Mouse (Mus musculus) urinary bladder, postnatal 36 days (tissue): ENCODE measurements around the gene Tmem9b.

Source experiments
- DNase-seq, 2 experiments: peaks; one replicate each; pipeline ENCODE4 v3.0.0; 2022; ENCODE audit warnings: low spot score in 2 of 2, mixed read lengths in 1 of 2

The Tmem9b gene

DNA sequence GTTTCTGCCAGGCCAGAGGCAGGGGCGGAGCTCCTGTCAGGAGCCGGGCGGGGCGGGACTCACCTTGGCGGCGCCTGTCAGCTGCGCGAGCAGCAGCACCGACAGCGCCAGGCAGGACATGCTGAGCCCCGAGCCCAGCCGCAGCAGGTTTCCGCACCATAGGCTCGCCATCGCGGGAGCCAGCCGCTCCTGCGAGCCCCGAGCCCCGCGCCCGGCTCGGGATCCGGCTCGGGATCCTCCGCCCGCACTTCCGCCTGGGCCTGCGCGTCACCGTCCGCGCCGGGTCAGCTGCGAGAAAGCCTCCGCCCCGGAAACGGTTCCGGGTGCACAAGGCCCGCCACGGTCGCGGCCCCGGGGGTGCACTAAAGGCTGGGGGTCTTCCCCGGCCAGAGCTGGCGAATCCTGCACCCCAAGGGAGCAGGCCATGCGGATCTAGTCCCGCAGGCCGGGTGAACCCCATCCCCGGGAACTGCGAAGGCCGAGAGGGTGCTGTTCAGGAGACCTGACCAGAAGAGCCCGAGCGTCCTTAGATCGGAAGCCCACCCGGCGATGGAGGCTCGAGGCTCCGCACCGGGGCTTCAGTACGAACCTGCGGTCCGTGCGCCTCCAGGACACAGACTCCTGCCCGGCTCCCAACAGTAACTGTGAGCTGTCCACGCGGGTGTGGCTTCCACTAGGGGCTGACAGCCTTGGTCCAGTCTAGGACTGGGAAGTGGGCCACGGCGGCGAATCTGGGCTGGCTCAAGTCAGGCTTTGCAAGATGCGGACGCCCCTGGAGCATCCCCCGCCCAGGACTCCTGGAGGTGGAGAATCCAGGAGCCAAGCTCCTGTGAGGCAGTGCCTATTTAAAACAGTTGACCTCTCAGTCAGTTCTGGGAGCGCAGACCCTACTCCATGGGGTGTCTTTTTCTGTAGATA lies at the start of gene Tmem9b:
TSS of gene Tmem9b (minus strand) at position 868 of the 918 bp plus-strand sequence.
- peak; percentile 78 to 80 for DNase-seq

DNA sequence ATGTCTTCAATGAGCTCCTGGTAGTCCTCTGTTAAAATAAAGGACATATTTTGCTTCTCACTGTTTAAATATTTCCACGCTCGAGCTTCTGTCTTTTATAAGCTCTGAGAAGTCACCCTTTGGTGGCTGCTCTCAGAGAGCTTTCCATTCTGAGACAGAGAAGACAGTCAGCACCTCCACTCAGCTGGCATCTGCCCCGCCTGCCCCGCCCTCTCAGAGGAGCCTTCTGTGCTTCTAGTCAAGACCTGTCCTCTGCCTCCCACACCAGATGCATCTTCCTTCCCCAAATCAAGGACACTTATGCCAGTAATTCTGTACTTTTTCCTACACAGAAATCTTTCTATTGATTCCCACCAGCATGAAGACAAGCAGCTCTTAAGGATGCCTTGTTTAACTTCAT lies 48.0 kb upstream of the Tmem9b start:
- no peak for DNase-seq

DNA sequence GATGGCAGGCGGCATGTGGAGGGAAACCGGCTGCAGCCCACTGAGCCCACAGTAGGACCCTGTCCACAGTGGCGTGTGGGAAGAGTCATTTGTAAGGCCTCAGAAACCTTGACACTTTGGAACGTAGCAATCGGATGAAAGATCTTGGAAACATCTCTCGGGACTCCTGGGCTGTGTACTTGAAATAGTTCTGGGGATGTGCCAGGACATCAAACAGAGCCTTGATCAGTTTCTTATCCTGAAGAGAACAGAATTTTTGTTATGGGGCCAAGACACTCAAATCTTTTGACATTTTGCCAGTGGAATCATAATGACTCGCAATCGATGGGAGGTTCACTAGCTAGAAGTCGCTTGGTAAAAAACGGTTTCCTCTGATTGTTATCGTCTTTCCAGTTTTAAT lies 46.5 kb upstream of the Tmem9b start:
- DNase-seq: no peak

DNA sequence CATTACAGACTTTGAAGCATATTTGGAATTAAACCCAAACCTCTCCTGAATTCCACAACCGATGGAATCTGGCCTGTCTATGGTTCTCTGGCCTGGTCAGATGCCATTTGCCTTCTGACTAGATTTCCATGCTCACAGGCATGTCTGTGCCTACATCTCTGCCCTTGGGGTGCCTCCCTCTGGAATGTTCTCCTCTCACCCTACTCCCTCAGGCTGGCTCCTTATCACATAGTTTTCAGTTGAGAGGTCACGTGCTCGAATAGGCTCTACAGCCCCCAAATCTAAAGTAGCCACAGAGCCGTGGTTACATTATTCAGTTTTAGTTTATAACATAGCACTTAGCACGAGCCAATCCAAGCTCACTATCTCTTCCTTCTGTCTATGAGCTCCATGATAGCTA lies 42.9 kb upstream of the Tmem9b start:
- DNase-seq: no peak

DNA sequence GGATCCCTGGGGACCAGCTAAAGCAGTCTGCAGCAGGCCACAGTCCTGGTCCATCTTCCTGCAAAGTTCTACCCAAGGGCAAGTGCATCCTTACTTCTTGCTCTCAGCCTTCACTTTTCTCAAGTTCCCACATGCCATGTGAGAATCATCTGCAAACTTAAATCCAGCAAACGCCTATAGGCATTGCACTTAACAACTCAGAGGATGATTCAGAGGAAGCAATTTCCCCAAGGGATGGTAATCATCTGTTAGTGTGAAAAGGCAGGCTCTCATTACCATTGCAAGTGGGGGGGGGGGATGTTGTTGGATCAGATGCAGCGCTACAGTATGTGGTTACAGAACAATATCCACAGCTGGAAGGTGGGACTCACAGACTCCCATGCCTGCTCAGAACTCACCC lies 41.9 kb upstream of the Tmem9b start:
- no peak for DNase-seq

DNA sequence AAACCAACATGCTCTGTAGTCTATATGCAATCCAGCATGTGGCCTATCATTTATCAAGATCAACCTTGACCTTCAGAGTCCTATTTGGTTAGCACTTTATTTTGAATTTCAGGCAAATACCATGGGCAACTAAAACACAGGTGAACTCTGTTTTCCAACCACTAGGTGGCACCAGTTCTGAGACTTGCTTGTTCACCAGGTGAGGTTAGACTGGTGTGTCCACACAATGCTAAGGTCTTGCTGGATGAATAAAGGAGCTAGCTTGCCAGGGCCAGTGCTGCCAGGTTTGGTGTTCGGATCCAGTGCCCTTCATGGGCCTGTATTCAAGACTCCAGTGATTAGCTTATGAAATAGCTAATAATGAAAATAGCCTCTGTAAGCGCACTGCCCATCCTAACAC lies 40.1 kb upstream of the Tmem9b start:
- peak; percentile 23 to 46 for DNase-seq

DNA sequence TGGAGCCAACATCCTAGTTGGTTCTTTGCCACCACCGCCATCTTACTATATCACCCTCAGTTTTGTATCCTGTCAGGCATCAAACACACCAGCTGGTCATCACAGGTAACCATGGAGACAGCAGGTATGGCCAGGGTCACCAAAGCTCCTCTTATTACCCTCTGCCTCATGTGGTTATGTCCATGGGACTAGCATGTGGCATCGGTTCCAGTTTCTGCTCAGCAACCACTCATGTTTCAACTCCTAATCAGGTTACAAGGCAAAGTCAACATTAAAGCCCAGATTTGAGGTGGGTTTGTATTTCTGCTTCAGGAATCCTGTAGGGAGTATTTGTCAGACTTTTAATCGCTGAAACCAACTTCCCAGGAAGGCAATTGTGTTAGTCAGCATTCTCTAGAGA lies 38.1 kb upstream of the Tmem9b start:
- DNase-seq: no peak

DNA sequence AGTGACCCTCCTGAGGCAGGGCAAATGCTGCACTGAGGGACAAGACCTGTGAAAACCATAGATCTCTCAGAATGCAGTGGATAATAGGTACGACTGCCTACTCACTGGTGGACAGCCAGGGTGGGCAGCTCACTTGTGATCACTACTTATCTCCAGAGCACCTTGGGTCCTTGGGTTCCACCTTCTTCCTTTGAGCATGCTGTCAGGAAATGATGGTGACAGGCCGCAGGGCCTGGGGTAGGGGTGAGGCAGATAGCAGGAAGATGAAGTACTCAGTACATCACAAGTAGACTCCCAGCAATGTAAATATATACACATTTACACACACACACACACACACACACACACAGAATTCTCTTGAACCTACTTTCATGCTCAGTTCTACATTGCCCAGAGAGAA lies 35.2 kb upstream of the Tmem9b start:
- no peak for DNase-seq

DNA sequence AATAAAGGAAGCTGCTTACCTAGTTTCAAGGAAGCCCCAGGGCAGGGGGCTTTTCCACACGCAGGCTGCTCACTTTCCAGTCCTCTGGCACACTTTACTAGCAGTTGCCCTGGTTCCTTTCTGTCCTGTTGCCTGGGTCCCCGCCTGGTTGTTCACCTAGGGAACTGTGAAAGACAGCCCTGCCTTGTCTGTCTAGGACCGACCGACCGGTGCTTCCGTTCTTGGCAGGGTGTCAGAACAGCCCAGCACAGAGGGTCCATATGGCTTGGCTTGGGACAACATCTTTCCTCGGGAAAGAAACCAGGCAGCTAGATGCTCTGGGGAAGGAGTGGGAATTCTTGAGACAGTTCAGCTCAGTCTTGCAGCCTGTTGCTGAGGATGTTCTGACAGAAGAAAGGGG lies 30.6 kb upstream of the Tmem9b start:
- no peak for DNase-seq

DNA sequence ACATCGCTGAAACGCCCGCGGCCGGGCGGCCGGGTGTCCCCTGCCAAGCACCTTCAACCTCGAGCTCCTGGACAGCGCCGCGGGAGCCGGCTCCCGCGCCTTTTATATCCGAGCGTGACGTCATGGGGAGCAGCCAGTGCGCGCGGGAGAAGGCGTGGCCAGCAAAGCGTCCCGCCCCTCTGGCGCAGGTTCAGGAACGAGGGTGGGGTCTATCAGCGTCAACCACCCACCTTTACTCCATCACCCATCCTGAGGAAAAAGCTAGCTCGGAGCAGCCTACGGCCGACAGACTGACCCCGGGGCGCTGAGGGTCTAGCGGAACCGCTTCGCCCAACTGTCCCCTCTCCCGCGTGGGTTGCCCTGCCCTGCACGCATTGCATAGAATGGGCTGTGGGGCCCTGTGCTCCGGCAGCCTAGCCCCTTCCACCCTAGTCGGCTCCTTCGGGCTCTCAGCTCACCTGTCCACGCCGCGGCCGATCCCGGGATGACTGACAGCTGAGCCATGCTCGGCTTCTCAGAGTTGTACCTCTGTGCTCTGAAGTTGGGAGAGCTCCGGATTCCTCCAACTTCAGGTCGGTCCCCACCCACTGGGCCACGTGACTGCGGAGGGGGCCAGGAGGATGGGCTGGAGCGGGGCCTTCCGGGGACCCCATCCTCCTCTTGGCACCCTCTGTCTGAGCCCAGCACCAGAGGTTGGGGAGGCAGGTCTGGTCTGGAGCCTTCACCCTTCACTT lies 29.0 kb upstream of the Tmem9b start, which contains the start of gene Nrip3:
TSS of gene Nrip3 (minus strand) at position 556 of the 734 bp plus-strand sequence.
- DNase-seq: peak; percentile 44 to 54

DNA sequence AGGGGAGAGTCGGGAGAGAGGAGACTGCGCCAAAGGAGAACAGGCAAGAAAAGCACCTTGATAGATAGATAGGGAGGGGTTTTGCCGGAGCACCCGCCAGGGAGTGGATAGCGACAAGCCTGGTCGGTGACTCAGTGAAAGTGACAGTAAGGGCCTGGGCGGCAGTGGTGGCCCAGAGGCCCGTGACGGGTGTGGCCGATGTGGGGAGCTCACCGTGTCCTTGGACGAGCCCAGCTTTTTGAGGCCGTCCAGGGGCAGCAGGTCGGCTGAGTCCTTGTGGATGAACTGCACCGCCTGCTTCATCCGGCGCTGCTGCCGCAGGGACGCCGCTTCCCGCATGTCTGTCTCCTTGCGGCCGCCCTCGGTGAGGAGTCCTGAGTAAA lies 28.4 kb upstream of the Tmem9b start:
- DNase-seq: peak; percentile 6

DNA sequence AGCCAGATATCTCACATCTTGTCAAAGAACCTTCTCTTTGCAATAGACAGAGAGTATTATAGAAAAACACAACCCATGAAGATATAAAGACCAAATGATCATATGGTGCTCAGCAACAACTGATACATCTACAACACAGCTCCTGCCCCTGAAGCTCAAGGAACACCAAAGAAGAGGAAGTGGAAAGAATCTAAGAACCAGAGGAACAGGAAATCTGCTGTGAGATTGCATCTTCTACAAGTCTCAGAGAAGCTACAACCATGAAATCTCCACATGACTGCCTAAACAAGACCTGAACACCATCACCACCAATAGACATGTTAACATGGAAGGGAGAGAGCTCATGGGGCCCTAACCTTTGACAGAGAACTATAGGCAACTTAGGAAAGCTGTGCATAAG lies 19.6 kb upstream of the Tmem9b start:
- no peak for DNase-seq

DNA sequence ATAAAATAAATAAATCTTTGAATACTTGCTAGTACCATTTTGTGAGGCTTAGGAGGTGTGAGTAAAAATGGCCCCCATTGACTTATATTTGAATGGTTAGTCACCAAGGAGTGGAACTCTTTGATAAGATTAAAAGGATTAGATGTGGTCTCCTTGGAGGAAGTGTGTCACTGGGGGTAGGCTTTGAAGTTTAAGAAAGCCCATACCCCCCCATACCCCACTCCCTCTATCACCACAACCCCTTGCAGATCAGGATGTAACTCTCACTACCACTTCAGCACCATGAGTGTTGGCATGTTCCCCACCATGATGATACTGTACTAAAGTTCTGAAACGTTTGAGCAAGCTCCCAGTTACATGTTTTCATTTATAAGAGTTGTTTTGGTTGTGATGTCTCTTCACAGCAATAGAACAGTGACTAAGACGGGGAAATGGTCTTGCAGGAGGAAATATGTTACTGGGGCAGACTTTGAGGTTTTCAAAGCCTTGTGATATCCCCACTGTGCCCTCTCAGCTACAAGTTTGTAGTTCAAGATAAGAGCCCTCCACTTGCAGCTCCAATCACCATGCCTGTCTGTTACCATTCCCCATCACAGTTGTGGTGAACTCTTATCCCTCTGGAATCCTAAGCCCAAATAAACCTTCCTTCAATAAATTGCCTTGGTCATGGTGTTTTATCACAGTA lies 16.2 kb upstream of the Tmem9b start:
- no peak for DNase-seq

DNA sequence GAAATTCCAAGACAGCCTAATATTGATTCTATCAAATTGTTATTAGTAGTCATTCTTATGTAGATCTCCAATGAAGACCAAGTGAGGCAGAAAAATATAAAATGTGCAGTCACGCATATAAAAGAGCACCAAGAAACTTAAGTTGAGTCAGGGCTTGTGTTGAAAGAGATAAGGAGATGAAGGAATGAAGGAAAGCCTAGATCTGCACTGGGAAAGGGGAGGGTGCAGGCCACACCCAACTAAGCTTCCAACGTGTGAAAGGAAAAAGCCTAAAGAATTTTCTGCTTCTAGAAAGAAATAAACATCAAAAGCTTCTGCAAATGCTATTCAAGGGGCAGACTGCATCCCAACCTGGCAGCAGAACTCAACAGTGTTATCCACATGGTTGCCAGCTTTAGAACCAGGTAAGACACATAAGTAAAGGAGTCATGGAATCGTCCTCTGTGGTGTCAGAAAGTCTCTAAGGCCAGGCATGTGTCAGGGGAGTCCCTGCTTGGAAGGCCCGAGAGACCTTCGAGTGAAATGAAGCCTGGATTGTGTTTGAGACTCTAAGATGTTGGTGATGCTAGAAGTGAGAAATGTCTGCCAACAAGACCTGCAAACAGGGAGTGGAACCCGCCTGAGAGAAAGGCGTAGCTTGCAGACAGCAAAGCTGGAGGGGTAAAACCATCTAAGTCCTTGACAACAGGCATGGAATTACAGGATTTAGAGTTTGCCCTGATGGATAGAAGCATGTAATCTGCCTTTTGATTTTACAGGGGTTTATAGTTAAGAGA lies 15.1 kb upstream of the Tmem9b start:
- DNase-seq: no peak

DNA sequence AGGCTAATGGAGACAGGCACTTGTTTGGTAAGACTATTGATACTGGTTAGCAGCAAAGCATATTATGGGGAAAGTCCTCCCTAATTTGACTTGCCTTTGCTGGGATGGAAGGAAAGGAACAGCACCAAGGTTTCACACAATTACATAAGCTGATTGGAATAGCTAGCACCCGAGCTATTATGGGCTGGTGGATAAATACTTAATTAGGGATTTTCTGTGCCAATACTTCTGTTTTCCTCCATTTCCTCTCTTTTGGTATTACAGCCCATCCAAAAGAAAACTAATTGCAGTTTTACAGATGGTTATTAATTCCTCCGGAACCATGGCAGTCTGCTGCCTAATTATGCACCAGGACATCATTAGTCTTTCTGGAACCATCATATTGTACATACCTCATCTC lies 11.3 kb upstream of the Tmem9b start:
- no peak for DNase-seq

DNA sequence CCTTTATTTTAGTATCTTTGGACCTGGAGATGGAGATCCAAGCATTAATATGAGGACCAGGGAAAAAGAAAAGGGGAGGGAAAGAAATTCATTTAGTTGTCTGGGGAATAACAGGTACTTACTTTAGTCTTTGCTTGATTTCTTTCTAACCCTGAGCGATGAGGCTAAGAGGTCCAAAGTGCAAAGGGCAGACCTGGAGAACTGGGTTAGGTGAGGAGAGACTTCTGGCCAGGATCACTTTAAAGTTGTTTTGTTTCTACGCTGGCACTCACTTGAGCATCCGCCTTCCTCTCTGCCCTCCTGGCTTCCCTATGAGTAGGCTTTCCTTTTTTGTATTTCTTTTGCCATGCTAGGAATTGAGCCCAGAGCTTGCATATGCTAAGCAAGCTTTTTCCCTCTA lies 3.6 kb upstream of the Tmem9b start:
- no peak for DNase-seq

DNA sequence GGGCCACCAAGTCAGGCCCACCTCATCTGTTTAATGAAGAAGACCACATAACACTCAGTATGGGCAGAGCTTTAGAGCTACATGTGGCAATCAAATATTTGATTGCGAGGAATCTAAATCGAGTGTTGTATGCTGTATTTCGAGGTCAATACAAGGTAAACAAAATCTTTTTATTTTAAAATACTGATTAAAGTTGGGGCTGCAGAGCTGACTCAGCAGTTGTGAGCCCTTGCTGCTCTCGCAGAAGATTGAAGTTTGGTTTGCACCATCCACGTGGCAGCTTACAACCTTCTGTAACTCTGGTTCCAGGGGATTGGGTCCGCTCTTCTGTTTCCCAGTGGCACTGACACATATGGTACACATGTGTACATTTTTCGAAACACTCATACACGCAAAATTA lies 1.4 kb upstream of the Tmem9b start:
- no peak for DNase-seq

DNA sequence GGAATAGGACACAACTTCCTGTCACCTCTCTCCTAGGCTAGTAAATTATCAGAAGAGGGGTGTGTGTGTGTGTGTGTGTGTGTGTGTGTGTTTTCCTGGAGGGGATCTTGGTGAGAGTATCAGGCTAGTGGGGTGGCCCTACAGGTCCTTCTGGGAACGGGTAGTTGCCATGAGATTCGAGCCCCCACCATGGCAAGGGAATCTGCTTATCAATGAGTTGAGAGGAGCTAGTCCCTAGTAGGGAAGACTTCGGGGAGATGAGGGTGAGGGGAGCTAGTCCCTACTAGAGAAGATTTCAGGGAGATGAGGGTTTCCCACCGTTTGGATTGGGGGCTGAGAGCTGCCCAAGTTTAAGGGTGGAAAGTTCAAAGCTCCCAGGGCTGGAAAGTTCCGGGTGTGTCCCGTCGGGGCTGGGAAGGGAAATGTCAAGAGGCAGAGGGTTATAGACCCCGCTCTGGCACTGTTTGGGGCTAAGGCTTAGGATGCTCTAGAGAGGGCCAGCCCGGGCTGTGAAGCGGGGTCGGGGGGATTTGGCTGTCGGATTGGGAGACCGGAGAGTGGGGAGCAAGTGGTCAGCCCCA lies 1.2 kb downstream of the Tmem9b start:
- no peak for DNase-seq

DNA sequence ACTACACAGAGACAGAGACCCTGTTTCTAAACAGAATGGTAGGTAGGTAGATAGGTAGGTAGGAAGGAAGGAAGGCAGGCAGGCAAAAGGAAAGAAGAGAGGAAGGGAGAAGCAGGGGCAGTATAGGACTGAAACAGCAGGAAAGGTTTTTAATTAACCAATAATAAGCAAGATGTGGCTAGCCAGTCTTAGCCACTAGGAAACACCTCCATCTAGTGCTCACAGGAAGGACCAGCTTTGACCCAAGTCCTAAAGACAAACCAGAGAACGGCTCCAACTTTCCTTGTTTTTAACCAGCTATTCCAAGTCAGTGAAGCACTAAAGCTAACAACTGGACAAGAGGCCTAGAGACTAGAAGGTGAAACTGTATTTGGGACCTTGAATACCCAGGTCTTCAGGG lies 4.9 kb downstream of the Tmem9b start:
- no peak for DNase-seq

DNA sequence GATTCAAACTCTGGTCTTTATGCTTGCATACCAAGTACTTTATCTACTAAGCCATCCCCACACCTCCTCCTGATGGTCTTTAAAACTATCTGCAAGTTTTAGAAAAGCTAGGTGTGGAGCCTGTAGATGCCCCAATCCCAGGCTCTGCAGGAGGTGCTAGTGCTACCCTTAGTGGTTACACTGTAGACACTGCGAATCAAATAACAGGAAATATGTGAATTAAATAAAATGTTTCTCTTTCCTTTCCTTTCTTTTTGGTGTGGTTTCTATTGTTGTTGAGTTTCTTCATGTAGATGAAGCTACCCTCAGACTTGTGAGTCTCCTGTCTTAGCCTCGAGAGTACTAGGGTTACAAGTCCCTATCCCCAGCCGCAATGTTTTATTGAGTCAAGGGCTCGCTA lies 11.0 kb downstream of the Tmem9b start:
- no peak for DNase-seq

DNA sequence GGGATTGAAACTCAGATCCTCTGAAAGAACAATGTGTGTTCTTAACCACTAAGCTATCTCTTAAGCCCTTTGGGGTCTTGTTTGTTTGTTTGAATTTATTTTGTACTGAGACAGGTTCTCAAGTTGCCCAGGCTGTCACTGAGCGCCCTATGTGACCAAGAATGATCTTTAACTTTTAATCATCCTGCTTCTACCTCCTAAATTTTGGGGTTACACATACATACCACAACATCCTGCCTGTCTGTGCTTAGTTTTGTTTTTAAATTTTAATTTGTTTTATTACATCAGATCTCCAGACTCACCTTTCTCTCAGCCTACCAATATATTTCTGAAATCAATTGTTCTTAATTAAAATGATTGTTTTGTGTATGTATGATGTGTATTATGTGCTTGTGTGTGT lies 11.6 kb downstream of the Tmem9b start:
- DNase-seq: no peak
